Mouse (Mus musculus) MEL (cell line): Measurements from ENCODE around the gene Ccdc162. TPM values are rescaled to one million over a fixed set of nuclear protein-coding genes. Genes with fewer than 3 reads are reported as not detected.
A peak's percentile ranks its signal among the peaks of the same experiment; 100 is the strongest.

ENCODE experiments used
- DNase-seq: peaks from one replicate; pipeline ENCODE4 v3.0.0; 2011; ENCODE audit warnings: low read depth, low spot score
- H3K27ac ChIP-seq: 2 replicates; pipeline ENCODE4 v1.5.1; 2012; ENCODE audit warnings: low read depth, mild to moderate bottlenecking, control low read depth, low read length, moderate library complexity; ENCODE audit not compliant: control insufficient read depth
- H3K27me3 ChIP-seq, 2 experiments: fragments of 150-350 bp in 1 of 2; sonication (generic) in 1 of 2; 2 replicates each; pipeline ENCODE4 v1.6.1; 2012; ENCODE audit warnings: low read length in 2 of 2, mild to moderate bottlenecking in 2 of 2, improper control_type of control experiment in 1 of 2, moderate library complexity in 1 of 2; ENCODE audit not compliant: insufficient read depth in 2 of 2, control insufficient read depth in 1 of 2
- H3K36me3 ChIP-seq, 2 experiments: 2 replicates each; pipeline ENCODE4 v1.6.1; 2012 to 2014; ENCODE audit warnings: low read length in 2 of 2, improper control_type of control experiment in 1 of 2, inconsistent platforms in 1 of 2, mild to moderate bottlenecking in 1 of 2; ENCODE audit not compliant: insufficient read depth in 2 of 2, control insufficient read depth in 1 of 2
- H3K4me1 ChIP-seq, 2 experiments: fragments of 150-350 bp in 1 of 2; sonication (generic) in 1 of 2; 2 replicates each; pipeline ENCODE4 v1.6.1; 2012; ENCODE audit warnings: low read length in 2 of 2, improper control_type of control experiment in 1 of 2, mild to moderate bottlenecking in 1 of 2; ENCODE audit not compliant: insufficient read depth in 2 of 2, control insufficient read depth in 1 of 2
- H3K4me3 ChIP-seq, 2 experiments: fragments of 150-350 bp in 1 of 2; sonication (generic) in 1 of 2; 2 replicates each; pipeline ENCODE4 v1.5.1; 2012; ENCODE audit warnings: low read depth in 2 of 2, low read length in 2 of 2, mild to moderate bottlenecking in 2 of 2, moderate library complexity in 2 of 2, control low read depth in 1 of 2, improper control_type of control experiment in 1 of 2; ENCODE audit not compliant: control insufficient read depth in 1 of 2, insufficient read depth in 1 of 2
- H3K79me2 ChIP-seq: 2 replicates; pipeline ENCODE4 v1.6.1; 2012; ENCODE audit warnings: mild to moderate bottlenecking, low read length, moderate library complexity; ENCODE audit not compliant: control insufficient read depth, poor library complexity, insufficient read depth
- H3K9ac ChIP-seq: 2 replicates; pipeline ENCODE4 v1.6.1; 2012; ENCODE audit warnings: low read depth, mild to moderate bottlenecking, control low read depth, low read length, moderate library complexity; ENCODE audit not compliant: control insufficient read depth, poor library complexity, severe bottlenecking
- H3K9me3 ChIP-seq: fragments of 150-350 bp; sonication (generic); replicated peaks from 2 replicates; pipeline ENCODE4 v1.6.1; 2012; ENCODE audit warnings: mild to moderate bottlenecking, low read length, improper control_type of control experiment, moderate library complexity; ENCODE audit not compliant: insufficient read depth
- BHLHE40 ChIP-seq: IDR thresholded peaks from 2 replicates; pipeline ENCODE4 v1.6.1; 2012; ENCODE audit warnings: low read depth, mild to moderate bottlenecking, inconsistent platforms, low read length, improper control_type of control experiment, borderline replicate concordance
- E2F4 ChIP-seq: IDR thresholded peaks from 2 replicates; pipeline ENCODE4 v1.6.1; 2011; ENCODE audit warnings: low read depth, low read length, improper control_type of control experiment, borderline replicate concordance
- ETS1 ChIP-seq: IDR thresholded peaks from 2 replicates; pipeline ENCODE4 v1.6.1; 2012; ENCODE audit warnings: low read depth, mild to moderate bottlenecking, inconsistent platforms, low read length, improper control_type of control experiment, moderate library complexity
- HCFC1 ChIP-seq: IDR thresholded peaks from 2 replicates; pipeline ENCODE4 v1.6.1; 2012; ENCODE audit warnings: low read depth, mild to moderate bottlenecking, inconsistent platforms, low read length, improper control_type of control experiment, moderate library complexity
- MYB ChIP-seq: IDR thresholded peaks from 2 replicates; pipeline ENCODE4 v1.6.1; 2011; ENCODE audit warnings: mild to moderate bottlenecking, low read depth, low read length, improper control_type of control experiment
- NELFE ChIP-seq: IDR thresholded peaks from 2 replicates; pipeline ENCODE4 v1.6.1; 2011; ENCODE audit warnings: low read depth, low read length, improper control_type of control experiment
- POLR2AphosphoS2 ChIP-seq: IDR thresholded peaks from 2 replicates; pipeline ENCODE4 v1.6.1; 2011; ENCODE audit warnings: low read length, improper control_type of control experiment
- POLR2AphosphoS5 ChIP-seq: IDR thresholded peaks from 2 replicates; pipeline ENCODE4 v1.6.1; 2012; ENCODE audit warnings: low read depth, borderline replicate concordance, mild to moderate bottlenecking, inconsistent platforms, low read length, moderate library complexity, mixed read lengths
- RAD21 ChIP-seq: IDR thresholded peaks from 2 replicates; pipeline ENCODE4 v1.6.1; 2011; ENCODE audit warnings: mild to moderate bottlenecking, low read depth, low read length, improper control_type of control experiment
- TBP ChIP-seq: IDR thresholded peaks from 2 replicates; pipeline ENCODE4 v1.8.0; 2011; ENCODE audit warnings: low read depth, low read length, improper control_type of control experiment
- polyA plus RNA-seq, 2 experiments: library from polyadenylated mRNA; stranded (reverse) in 1 of 2; unstranded in 1 of 2; fragments of >175 nt in 1 of 2; fragments of >200 nt in 1 of 2; gene quantifications; 2 replicates each; pipeline versions ENCODE4 v1.2.1 to v1.2.4; 2012; ENCODE audit warnings: low replicate concordance in 2 of 2, low read depth in 1 of 2; ENCODE audit not compliant: insufficient read length in 2 of 2, insufficient read depth in 1 of 2, missing spikeins in 1 of 2
- total RNA-seq: library from RNA; depleted of rRNA; stranded (reverse); fragments of 300-350 nt; gene quantifications from 2 replicates; pipeline ENCODE4 v1.2.3, GENCODE M21; 2012

The Ccdc162 gene
- total and polyA plus RNA-seq, 3 experiments: 0.06 TPM; not detected in 2

- TF ChIP-seq BHLHE40 (no peak), RAD21 (no peak), NELFE (no peak), HCFC1 (no peak)
- peaks cover 0 to 2% of the 10 kb centered on the region in 2 experiments; a peak in 2 of 4 replicates for H3K27me3 ChIP-seq
- H3K9me3 ChIP-seq: no peaks in the 10 kb centered on the region
- no peak overlapping the region for H3K27ac ChIP-seq
- DNase-seq: no peak
- H3K4me3 ChIP-seq: no peak overlapping the region
- no peaks in the 10 kb centered on the region for H3K4me1 ChIP-seq
- H3K9ac ChIP-seq: no peak overlapping the region
- no peaks in the 10 kb centered on the region for H3K79me2 ChIP-seq
- no peaks in the 10 kb centered on the region for H3K36me3 ChIP-seq
Observed at GRCm38 (mm10) chr10:41651532-41651931, 64.9 kb downstream of the Ccdc162 start.

DNA sequence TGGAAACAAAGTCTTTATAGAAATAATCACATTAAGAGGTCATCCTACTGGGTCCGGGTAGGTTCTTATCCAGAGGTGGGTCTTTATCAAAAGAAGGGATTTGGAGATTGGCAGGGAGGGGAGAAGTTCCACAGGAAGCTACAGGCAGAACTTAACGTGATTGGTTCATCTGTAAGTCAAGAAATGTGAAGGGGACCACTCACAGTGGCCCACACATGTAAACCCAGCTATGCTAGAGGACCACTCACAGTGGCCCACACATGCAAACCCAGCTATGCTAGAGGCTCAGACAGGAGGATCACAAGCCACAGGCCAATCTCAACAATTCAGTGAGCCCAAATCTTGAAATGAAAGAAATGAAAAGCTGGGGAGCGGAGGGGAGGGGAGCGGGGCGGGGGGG lies 67.2 kb downstream of the Ccdc162 start:
- H3K4me3 ChIP-seq: no peak overlapping the region

GRCm38 (mm10) chr10:41638776-41639175 lies 77.7 kb downstream of the Ccdc162 start:
- no peak overlapping the region for H3K4me3 ChIP-seq
- no peak overlapping the region for H3K9ac ChIP-seq
- no peak overlapping the region for H3K27ac ChIP-seq
- DNase-seq: no peak
- TF ChIP-seq TBP: no peak
- TF ChIP-seq E2F4: no peak
- no peak for TF ChIP-seq POLR2AphosphoS2
- no peak for TF ChIP-seq ETS1
- TF ChIP-seq POLR2AphosphoS5: no peak
- no peak for TF ChIP-seq MYB
- no peaks in the 10 kb centered on the region for H3K9me3 ChIP-seq
- H3K79me2 ChIP-seq: no peaks in the 10 kb centered on the region
- no peaks in the 10 kb centered on the region for H3K36me3 ChIP-seq
- H3K4me1 ChIP-seq: no peaks in the 10 kb centered on the region
- peaks cover 0 to 7% of the 10 kb centered on the region in 2 experiments; a peak in 3 of 4 replicates for H3K27me3 ChIP-seq

More for the DNA sequence above, 67.2 kb downstream of the Ccdc162 start:
- H3K4me1 ChIP-seq: no peaks in the 10 kb centered on the region
- H3K9me3 ChIP-seq: no peaks in the 10 kb centered on the region
- no peaks in the 10 kb centered on the region for H3K79me2 ChIP-seq
- peaks cover 0 to 2% of the 10 kb centered on the region in 2 experiments; a peak in 1 of 4 replicates for H3K27me3 ChIP-seq
- no peak for TF ChIP-seq POLR2AphosphoS2
- H3K27ac ChIP-seq: no peak overlapping the region
- peak; percentile 32 for DNase-seq
- no peak overlapping the region for H3K9ac ChIP-seq
- no peaks in the 10 kb centered on the region for H3K36me3 ChIP-seq
